Mouse (Mus musculus) left cerebral cortex, postnatal 10 days (tissue): ENCODE data around the gene 3110082I17Rik. TPM values are rescaled to one million over a fixed set of nuclear protein-coding genes. Genes with fewer than 3 reads are reported as not detected.

Experiments used
- DNase-seq, 2 experiments: peaks; one replicate each; pipeline ENCODE4 v3.0.0; 2021 to 2022; ENCODE audit warnings: low spot score in 2 of 2, mixed read lengths in 1 of 2; ENCODE audit errors: extremely low spot score in 1 of 2
- intact Hi-C: fragments of 180-260 bp; cut with DNase I; formaldehyde crosslinking; loops from one replicate; pipeline ENCODE4 v1.15.1; 2025
- total RNA-seq, 2 experiments: library from RNA; stranded (reverse); gene quantifications; 2 replicates each; pipeline ENCODE4 v1.2.3; 2021

The 3110082I17Rik gene
- total RNA-seq, 2 experiments from 2014 or later, result 20.1 to 20.2 TPM

DNA sequence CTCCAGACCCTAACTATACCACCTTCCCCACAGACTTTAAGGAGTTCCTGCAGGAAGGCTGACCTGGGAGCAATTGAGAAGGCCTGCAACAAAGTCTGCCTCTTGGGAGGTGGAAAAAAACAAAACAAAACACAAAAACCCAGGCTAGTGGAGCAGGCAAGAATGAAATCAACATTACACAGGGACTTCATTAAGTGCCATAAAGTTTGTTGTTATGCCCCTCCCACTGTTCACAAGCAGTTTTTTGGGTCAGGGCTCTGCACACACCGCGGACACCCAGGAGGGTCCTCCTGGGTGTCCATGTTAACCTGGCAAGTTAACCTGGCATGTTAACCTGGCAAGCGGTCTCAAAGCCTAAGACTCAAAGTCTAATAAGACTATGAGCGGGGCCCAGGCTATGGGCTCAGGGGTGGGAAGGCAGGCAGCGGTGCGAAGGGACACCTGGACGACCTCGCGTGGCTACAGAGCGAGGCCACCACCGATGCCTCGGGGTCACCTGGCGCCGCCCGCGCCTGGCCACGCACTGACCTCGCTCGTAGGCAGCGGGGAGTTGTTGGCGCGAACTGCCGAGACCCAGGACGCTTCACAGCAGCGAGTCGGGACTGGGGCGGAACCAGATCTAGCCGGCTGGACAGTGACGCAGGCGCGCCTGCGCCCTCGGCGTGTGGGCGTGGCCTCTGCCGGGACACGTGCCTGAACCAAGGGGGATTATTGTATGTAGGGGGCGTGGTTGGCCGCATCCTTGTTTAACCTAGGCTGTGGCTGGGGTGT, 88.5 kb downstream of the 3110082I17Rik start:
- peak; percentile 83 to 96 for DNase-seq
- intact Hi-C loops, result no loop called here

DNA sequence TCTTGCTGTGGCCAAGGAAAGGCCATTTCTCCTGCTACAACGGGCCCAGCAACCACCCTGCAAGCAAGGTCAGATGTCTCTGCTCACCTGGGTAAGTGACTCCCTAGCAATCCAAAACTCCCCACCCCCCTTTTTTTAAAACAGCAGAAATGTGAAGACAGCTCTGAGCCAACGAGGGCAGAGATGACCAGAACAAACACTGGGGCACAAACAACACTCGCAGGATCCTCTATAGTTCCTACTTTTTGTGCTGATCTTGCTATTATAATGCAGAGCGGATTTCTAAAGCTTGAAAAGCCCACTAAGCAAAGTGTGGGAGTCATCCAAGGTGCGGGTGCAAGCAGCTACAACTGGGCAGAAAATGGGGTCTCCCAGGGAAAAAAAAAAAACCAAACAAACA, 89.2 kb downstream of the 3110082I17Rik start:
- intact Hi-C loops, result no loop called here
- DNase-seq, result no peak

DNA sequence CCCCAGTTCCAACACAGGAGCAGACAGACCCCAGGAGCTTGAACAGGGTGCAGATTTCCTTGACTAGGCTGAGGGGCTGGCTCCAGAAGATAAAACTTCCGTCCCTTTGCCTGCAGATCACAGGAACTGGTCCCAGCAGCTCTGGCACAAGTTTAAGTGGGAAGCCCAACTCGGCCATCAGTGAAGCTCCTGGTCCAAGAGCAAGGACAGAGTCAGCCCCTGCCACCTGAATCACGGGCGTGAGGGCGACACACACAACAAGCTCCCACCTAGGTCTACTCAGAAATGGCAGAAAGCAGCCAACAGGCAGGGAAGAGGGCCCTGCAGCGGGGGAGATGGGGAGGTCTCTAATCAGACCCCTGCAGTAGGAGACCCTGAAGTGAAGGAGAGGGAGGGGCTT, 90.0 kb downstream of the 3110082I17Rik start:
- intact Hi-C loops, result no loop called here
- no peak for DNase-seq

DNA sequence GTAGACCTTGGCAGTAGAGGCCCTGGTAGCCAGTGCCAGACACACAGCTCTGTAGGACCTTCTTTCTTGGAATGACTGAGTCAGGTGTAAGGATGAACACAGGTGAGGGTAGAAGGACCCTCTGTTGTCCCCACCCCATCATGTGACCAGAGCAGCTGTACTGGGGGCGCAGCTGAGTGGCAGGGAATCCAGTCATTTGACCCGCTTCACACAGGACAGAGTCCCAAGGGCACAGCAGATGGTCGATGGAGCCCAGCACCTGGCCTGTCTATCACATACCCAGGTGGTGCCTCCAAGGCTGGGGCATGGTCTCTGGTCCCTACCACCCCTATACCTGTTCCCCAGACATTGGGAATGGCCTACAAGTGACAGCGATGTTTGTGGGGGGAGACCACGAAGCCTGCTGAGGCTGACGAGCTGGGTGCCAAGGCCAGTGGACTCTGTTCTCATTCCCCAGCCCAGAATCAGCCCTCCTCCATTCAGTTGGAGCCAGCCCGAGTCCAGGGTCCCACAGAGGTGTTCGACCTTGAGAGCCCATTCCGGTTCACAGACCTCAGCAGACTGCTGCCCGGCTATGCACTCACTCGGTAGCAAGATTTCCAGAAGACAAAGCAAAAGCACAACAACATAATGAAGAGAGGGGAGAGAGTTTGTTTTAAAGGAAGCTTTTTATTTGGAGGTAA, 91.5 kb downstream of the 3110082I17Rik start:
- intact Hi-C loops, result loop anchor here (5.0 kb wide), 1 partner anchor 89 kb away; no protein-coding TSS in a partner anchor
- no peak for DNase-seq

DNA sequence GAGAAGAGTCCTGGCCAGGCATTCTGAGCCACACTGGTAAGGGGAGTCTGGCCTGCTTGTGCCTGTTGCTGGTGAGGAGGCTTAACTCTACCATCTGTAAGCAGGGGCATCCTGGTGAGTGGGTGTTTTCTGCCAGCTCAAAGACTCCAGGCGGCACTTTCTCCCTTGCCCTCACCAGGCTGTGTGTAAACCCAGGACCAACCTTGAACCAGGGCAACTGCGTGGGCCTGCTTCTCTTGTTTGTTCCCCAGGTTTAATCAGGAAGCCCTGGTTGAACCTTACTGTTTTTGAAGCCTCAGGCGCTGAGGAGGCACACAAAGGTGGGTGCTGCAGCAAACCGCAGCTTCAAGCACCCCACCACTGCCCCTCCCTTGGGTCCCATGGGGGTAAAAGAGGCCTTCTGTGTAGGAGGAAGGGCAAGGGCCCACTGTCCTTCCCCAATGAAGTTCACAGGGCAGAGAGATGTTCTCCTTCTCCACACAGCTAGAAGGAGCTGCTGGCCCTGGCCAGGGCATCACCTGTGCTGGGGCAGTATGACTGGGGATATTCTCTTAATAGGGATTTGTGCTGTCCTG, 92.4 kb downstream of the 3110082I17Rik start:
- no peak for DNase-seq
- intact Hi-C loops, result loop anchor here (5.0 kb wide), 1 partner anchor 89 kb away; no protein-coding TSS in a partner anchor

DNA sequence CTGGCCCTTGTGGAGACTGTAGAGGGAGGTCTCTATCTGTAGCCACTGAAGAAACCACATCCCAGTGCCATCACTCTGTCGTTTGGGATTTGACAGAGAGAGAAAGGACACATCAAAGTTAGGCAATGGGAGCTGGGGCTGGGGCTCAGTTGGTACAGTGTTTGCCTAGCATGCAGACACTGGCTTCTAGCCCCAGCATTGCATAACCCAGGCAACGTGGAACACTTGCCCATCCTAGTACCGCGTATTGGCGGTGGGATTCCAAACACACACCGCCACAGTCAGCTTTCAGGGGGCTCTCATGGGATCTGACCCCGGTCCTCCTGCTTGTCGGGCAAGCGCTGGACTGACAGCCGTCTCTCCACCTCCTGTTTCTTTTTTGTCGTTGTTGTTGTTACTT, 93.8 kb downstream of the 3110082I17Rik start:
- intact Hi-C loops, result loop anchor here (5.0 kb wide), 1 partner anchor 91 kb away; no protein-coding TSS in a partner anchor
- no peak for DNase-seq

DNA sequence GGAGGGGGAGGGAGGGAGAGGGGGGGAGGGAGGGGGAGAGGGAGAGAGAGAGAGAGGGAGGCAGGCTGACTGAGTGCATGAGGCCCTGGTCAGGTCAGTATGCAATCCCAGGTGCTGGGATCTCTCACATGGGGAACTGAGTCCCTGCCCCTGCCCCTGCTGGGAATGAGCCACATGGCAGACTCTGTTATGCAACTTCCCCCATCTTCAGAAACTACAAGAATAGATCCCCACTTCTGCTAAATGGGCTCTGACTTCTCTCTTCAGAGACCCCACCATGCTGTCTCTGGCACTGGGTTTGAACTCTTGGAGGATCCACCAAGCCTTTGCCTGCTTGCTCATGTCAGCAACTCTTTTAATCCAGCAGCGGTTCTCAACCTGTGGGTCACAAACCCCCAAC, 94.5 kb downstream of the 3110082I17Rik start:
- intact Hi-C loops, result loop anchor here (5.0 kb wide), 1 partner anchor 91 kb away; no protein-coding TSS in a partner anchor
- no peak for DNase-seq

DNA sequence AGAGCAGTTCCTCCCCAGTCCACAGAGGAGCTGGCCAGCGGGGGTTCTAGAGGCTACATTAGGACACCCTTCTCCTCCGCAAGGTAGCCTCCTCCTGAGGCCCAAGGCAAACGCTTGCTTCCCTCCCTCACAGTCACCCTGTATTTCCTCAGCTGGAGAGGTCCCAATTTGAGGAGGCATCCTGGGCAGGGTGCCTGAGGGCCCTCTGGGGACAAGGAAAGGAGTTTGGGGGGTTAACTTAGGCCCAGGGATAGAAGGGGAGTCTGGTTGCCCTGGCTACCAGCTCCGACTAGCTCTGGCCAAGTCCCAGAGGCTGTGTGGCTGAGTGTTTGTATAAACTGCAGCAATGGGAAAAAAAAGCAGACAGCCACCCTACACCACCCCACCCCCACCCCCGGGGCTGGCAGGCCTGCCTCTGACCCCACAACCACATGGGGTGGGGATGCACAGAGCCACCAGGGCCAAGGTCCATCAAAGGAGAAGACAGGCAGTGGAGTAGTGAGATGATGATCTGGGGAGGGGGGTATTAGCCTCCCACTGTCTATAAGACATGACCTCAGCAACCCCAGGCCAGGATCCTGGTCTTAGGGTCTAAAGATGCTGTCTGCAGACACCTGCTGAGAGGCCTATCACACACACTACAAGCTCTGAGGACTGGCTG, 95.3 kb downstream of the 3110082I17Rik start:
- peak in 1 of 2 experiments; percentile 79 for DNase-seq
- intact Hi-C loops, result loop anchor here (5.0 kb wide), 4 partner anchors 32 to 102 kb away; no protein-coding TSS in a partner anchor

DNA sequence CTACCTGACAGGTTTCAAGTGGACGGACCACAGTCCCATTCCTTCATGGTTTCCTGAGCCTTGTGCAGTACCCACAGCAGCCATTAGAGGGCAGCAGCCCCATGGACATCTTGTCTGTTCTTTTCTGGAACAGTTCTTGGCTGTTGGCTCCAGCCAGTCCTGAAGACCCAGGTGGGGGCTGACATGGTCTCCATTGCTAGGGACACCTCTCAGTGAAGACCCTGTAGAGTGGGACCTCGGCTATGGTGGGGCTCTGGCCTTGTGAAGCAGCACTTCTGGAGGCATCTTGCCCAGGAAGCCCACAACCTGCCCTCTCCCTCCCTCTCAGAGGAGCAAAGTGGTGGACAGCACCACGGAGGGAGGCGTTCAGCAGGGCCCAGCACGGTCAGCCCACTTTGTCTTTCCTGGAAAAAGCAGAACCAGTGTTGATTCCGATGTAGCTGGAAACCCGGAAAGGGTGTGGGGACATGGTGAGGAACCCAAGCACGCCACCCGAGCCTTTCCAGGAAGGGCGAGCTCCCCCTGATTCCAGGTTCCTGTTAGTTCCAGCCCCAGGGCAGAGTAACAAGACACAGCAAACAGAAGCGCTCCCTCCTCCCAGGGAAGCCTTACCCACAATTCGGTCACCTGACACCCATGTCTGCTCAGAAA, 95.9 kb downstream of the 3110082I17Rik start:
- peak; percentile 89 for DNase-seq
- intact Hi-C loops, result loop anchor here (5.0 kb wide), 3 partner anchors 33 to 103 kb away; no protein-coding TSS in a partner anchor

DNA sequence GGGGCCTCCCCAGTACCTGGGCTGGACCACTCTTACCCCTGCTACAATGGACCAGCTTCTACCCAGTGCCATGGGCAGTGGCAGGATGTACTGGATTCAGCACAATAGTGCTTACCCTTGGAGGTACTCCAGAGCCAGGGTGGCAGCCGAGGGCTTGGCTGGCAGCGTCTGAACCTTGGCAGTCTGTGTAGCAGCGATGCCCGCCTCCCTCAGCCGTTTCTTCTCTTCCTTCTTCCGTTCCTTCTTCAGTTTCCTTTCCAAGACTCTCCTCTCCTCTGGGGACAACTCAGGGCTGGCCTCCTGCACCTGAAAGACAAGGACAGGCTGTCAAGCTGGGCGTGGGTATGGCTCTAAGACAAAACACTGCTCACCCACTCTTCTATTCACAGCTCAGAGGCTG, 96.5 kb downstream of the 3110082I17Rik start:
- DNase-seq, result no peak

DNA sequence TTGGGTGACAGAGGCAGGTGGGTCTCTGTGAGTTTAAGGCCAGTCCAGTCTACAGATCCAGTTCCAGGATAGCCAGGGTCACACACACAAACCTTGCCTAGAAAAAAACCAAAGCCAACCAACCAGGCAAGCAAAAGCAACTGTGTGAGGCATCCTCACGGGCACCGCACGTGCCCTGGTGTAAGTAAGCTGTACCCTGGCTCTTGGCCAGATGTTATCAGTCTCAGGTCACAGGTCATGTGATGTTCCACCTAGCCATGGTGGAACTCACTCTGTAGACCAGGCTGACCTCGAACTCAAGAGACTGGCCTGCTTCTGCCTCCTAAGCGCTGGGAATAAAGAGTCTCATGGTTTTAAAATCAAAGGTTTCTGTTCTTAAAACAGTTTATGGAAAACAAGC, 101.1 kb downstream of the 3110082I17Rik start:
- intact Hi-C loops, result no loop called here
- no peak for DNase-seq

More for the DNA sequence above, 96.5 kb downstream of the 3110082I17Rik start:
- intact Hi-C loops, result loop anchor here (5.0 kb wide), 3 partner anchors 33 to 103 kb away; no protein-coding TSS in a partner anchor

DNA sequence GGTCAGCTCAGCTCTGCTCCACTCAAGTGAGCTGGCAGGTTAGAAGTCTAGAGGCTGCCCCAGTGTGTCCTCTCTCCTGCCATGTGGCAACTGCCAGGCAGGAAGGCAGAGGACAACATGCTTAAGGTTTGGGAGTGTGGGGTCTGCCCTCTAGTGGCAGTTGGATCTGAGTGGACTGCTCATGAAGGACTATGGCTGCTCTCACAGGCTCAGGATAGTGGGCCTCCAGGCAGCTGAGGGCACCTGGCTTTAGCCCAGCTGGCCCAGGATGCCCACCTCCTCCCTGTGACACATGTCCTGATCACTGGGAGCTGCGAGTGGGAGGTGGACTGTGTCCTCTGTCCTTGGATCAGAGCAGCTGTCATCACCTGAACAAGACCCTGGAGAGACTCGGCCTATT, 101.7 kb downstream of the 3110082I17Rik start:
- intact Hi-C loops, result no loop called here
- DNase-seq, result no peak

DNA sequence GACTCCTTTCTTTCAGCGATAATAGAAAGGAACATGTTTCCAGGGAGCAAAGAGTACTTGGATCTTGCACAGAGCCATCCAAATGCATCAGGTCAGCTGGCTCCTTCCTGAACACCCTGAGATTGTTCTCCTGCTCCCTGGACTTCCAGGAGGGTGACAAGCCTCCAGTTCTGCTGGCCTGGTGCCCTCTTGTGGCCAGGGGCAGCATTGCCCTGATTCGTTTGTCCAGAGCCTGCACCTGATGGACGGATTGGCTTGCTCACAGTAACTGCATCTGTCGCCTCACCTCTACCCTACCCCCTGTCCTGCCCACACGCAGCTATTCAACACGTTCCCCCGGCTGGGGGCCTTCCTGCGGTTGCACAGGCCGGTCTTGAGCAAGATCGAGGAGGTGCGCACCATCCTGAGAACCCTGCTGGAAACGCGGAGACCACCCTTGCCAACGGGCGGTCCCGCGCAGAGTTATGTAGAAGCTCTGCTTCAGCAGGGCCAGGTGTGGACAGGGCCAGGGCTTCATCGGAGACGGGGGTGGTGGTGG, 105.0 kb downstream of the 3110082I17Rik start:
- peak; percentile 49 to 83 for DNase-seq
- intact Hi-C loops, result no loop called here

DNA sequence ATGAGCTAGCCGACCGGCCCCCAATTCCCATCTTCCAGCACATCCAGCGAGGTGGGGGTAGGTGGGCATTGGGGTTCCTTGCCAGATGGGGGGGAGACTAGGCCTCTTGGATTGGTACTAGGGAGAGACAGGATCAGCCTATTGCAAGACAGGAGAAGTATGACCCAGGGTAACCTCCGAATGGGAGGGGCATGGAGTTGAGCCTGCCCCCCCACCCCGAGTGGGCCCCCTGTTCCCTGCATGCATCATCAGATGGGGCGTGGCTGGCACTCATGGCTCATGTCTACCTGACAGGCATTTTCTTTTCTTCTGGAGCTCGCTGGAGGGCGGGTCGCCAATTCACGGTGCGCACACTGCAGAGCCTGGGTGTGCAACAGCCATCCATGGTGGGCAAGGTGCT, 106.4 kb downstream of the 3110082I17Rik start:
- intact Hi-C loops, result no loop called here
- DNase-seq, result no peak

DNA sequence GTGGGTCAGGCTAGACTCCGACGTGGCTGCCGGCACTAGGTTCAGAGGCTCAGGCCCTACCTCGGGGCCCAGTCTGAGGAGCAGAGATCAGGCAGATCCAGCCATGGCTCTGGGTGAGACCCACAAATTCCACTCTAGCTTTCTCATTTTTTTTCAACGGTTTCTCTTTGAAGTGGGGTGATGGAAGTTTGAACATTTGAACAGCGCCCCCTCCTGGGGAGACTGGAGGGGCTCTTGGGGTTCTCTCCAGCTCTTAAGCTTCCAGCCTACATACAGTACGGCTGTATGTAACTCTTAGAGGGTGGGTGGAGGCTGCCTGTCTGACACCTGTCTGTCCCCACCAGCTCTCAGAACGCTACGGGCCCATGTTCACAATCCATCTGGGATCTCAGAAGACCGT, 106.8 kb downstream of the 3110082I17Rik start:
- DNase-seq, result no peak
- intact Hi-C loops, result no loop called here

DNA sequence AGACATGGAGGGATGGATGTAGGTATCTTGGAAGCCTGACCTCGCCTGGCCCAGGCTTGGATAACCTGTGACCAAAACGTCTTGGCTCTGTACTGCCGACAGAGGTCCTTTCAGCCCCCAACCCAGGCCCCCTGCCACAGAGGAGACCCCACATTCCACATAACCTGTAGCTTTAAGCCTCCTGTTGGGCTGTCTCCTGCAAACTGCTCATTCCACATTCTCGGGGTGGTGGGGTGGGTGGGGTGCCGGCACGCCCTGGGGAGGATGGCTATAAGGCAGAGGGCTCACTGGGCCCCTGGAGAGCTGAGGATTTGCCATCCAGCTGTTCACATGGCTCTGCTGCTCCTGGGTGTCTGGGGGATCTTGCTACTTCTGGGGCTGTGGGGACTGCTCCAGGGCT, 108.0 kb downstream of the 3110082I17Rik start, which contains the start of gene Cyp2w1:
Cyp2w1 (plus strand) TSS at position 301 of the 400 bp plus-strand sequence.
- DNase-seq, result no peak
- intact Hi-C loops, result no loop called here

DNA sequence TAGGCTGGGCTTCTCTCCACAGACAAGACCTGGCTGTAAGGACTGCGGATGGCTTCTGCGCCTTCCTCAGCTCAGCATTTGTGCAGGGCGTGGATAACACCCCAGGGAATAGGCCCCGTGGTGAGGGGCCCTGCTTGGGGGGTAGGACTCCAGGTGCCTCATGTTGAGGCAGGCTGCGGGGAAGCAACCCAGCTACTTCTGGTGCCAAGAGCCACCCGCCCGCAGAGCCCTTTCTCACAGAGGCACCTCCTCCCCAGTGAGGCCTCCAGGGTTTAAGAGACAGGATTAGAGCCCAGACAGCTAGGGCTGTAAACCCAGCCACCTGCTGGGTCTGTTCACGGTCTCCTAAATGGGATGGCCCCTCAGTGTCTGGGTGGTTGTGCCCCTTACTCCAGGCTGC, 108.7 kb downstream of the 3110082I17Rik start:
- no peak for DNase-seq
- intact Hi-C loops, result no loop called here

DNA sequence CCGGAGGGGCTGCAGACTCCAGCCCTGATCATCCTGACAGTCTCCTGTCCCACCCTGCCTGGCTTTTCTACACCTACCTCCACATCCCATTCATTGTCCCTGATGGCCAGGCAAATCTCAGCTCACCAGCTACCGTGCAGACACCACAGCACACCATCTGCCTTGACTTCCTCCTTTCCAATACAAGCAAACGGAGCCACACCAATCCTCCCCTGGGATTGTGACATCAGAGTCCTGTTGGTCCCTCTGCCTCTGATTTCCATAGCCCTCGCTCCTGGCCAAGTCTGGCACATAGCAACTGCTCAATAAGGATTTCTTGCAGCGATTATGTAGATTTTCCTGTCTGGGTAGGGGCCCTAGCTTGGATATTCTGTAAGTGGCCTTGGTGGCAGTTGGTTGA, 109.2 kb downstream of the 3110082I17Rik start, which contains the start of gene Cox19:
Cox19 (minus strand) TSS at position 285 of the 400 bp plus-strand sequence.
- no peak for DNase-seq
- intact Hi-C loops, result no loop called here
